Mouse (Mus musculus): ENCODE measurements around the gene Pebp1. TPM values are rescaled to one million over a fixed set of nuclear protein-coding genes. Genes with fewer than 3 reads are reported as not detected.

Pebp1 gene
- polyA plus RNA-seq (2015; fragmentation: Nextera tagmentation; extraction: Ambion mirVana), result 543 and 632 TPM in 2 replicates

DNA sequence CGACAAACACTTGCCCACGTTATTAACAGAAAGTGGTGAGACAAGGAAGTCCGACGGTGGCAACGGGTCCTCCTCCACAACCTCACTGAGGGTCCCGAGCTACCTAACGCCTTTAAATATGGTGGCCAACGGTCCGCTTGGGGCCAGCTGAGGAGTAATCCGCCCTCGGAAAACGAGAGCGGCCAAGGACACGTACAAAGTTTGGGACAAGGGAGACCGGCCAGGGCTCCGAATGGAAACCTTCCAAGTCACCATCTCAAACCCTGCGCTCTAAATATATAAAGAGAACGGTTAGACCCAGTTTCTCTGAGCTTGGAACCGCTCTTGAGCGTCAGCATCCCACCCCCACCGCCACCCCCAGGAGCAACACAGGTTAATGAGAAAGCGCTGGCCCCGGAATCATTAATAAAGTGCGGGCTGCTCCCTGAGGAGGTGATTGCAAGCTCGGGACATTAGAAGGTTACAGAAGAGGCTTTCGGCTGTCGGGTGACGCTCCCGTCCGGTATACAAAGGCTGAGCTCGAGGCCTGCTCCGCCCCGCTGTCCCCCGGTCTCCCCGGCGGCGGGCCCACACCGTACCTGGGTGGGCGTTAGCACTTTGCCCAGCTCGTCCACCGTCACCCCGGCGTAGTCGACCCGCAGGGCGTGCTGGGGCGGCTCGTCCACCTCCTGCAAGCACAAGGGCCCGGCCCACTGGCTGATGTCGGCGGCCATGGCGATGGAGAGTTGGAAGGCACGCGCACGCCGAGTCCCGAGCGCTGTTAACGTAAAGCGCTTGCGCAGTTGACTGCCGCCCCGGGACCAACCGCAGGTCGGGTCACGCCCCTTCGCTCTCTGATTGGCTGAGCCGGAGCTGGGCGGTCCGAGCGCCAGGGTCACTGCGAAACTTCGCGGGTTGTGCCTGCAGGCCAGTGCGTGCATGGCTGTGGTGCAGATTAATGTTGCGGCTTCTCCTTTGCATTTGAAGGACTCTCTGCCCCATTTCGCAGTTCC lies at the start of gene Pebp1:
Gene Pebp1 (minus strand): TSS at position 795 of the 992 bp plus-strand sequence.
- H3K27ac ChIP-seq, result peak within 1 kb of the TSS; percentile 70
- ATAC-seq (replicated peaks; ENCODE audit: insufficient number of reproducible peaks, insufficient read depth, low FRiP score, low read depth), result peak; percentile 97
- peak within 1 kb of the TSS; percentile 75 for H3K4me3 ChIP-seq
- H3K9me3 ChIP-seq (replicated peaks), result no peaks in the 10 kb centered on the region
- H3K36me3 ChIP-seq, result peaks cover 14% of the 10 kb centered on the region
- H3K4me2 ChIP-seq, result peak within 1 kb of the TSS; percentile 75
- peak within 1 kb of the TSS; percentile 82 for H3K9ac ChIP-seq
- no peaks in the 10 kb centered on the region for H3K27me3 ChIP-seq
- under 1% methylated on average over 77 of the region's 77 CpGs for WGBS
- H3K4me1 ChIP-seq (replicated peaks), result peaks cover 30% of the 10 kb centered on the region

DNA sequence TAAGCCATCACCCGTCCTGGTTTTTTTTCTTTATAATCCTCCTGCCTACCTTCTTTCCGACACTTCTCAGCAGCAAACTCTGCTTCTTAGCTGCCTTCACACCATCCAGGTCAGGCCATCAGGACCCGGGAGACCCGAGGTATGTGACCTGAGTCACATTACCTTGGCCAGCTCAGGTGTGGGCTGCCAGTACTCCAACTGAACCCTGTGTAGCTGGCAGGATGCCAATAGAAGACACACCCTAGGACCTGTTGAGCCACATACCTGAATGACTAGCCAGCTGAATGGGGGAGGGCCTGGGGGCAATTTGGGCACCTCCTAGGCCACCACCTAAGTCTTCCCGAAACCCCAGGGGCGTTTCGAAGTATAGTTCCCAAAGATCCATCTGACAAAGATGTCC lies 43.0 kb upstream of the Pebp1 start:
- H3K9ac ChIP-seq, result no peak overlapping the region
- WGBS, result 82% methylated on average over 7 of the region's 7 CpGs
- no peak overlapping the region for H3K27ac ChIP-seq
- no peak overlapping the region for H3K4me3 ChIP-seq
- no peaks in the 10 kb centered on the region for H3K27me3 ChIP-seq
- no peaks in the 10 kb centered on the region for H3K4me1 ChIP-seq (replicated peaks)
- no peak for ATAC-seq (replicated peaks; ENCODE audit: insufficient number of reproducible peaks, insufficient read depth, low FRiP score, low read depth)
- no peaks in the 10 kb centered on the region for H3K9me3 ChIP-seq (replicated peaks)
- peaks cover 7% of the 10 kb centered on the region for H3K36me3 ChIP-seq
- H3K4me2 ChIP-seq, result no peak overlapping the region

- Histone ChIP-seq H3K4me2 (no peak overlapping the region), H3K4me3 (no peak overlapping the region), H3K9ac (no peak overlapping the region), H3K27ac (no peak overlapping the region), H3K36me3 (no peaks in the 10 kb centered on the region; the same call in 1 of the 2 replicates), H3K9me3 (replicated peaks) (no peaks in the 10 kb centered on the region), H3K4me1 (replicated peaks) (no peaks in the 10 kb centered on the region), H3K27me3 (no peaks in the 10 kb centered on the region)
- ATAC-seq (replicated peaks; ENCODE audit: insufficient number of reproducible peaks, insufficient read depth, low FRiP score, low read depth), result no peak
- 51% methylated on average over 6 of the region's 6 CpGs for WGBS
Measured at GRCm38 (mm10) chr5:117326408-117326807, 39.0 kb upstream of the Pebp1 start.

GRCm38 (mm10) chr5:117323751-117324150 lies 36.3 kb upstream of the Pebp1 start:
- WGBS, result 81% methylated on average over 9 of the region's 9 CpGs
- no peak for ATAC-seq (replicated peaks; ENCODE audit: insufficient number of reproducible peaks, insufficient read depth, low FRiP score, low read depth)

DNA sequence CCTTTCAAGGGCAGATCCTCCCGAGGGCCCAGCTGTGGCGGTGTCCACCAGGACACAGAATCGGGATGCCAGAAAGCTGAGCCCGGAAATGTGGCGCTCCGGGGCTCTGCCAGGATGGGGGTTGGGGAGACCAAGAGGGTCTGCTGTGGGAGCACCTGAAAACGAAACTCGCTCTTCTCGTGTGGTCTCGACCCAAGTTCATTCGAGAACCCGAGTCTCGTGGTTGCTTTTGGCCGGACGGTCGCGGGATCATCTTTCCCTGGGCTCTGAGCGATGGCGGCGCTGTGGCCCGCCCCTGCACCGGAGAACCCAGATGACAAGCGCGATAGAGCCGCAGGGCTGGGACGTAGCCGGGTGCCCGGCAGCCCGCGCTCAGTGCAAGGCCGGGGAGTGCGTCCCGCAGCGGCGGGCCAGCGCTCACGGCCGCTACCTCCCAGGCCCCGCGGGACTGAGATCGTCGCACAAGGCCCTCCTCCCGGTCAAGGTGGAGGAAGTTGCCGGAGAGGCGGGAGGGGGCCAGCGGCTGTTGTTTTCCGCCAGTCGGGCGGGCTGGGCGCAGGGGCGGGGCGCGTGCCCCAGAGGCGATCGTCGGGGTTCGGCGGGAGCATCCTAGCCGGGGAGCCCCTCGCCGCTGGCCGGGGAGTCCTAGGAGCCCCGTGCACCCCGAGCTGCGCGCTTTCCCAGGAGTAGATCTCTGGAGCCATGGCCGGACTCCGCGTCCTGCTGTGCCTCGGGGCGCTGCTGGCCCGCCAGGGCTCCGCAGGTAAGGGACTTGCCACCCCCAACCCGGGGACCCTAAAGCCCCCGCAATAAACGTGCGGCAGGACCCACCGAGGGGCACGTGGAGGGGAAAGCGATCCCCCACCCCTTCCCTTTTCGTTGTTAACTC lies 31.6 kb upstream of the Pebp1 start, which contains the start of gene Vsig10:
Gene Vsig10 (plus strand): TSS at position 343 of the 889 bp plus-strand sequence.
- Histone ChIP-seq H3K4me2 (peak within 1 kb of the TSS; percentile 94), H3K27ac (peak within 1 kb of the TSS; percentile 84), H3K27me3 (no peaks in the 10 kb centered on the region), H3K9me3 (replicated peaks) (no peaks in the 10 kb centered on the region), H3K9ac (peak within 1 kb of the TSS; percentile 83), H3K4me3 (peak within 1 kb of the TSS; percentile 92), H3K4me1 (replicated peaks) (peaks cover 21% of the 10 kb centered on the region), H3K36me3 (no peaks in the 10 kb centered on the region)
- under 1% methylated on average over 72 of the region's 81 CpGs for WGBS
- ATAC-seq (replicated peaks; ENCODE audit: insufficient number of reproducible peaks, insufficient read depth, low FRiP score, low read depth), result peak; percentile 83

More at GRCm38 (mm10) chr5:117323751-117324150, 36.3 kb upstream of the Pebp1 start:
- no peaks in the 10 kb centered on the region; the same call in 1 of the 2 replicates for H3K36me3 ChIP-seq
- H3K4me1 ChIP-seq (replicated peaks), result no peaks in the 10 kb centered on the region
- H3K9me3 ChIP-seq (replicated peaks), result no peaks in the 10 kb centered on the region
- H3K4me2 ChIP-seq, result no peak overlapping the region
- no peak overlapping the region for H3K9ac ChIP-seq
- H3K4me3 ChIP-seq, result no peak overlapping the region
- H3K27ac ChIP-seq, result no peak overlapping the region
- no peaks in the 10 kb centered on the region for H3K27me3 ChIP-seq

DNA sequence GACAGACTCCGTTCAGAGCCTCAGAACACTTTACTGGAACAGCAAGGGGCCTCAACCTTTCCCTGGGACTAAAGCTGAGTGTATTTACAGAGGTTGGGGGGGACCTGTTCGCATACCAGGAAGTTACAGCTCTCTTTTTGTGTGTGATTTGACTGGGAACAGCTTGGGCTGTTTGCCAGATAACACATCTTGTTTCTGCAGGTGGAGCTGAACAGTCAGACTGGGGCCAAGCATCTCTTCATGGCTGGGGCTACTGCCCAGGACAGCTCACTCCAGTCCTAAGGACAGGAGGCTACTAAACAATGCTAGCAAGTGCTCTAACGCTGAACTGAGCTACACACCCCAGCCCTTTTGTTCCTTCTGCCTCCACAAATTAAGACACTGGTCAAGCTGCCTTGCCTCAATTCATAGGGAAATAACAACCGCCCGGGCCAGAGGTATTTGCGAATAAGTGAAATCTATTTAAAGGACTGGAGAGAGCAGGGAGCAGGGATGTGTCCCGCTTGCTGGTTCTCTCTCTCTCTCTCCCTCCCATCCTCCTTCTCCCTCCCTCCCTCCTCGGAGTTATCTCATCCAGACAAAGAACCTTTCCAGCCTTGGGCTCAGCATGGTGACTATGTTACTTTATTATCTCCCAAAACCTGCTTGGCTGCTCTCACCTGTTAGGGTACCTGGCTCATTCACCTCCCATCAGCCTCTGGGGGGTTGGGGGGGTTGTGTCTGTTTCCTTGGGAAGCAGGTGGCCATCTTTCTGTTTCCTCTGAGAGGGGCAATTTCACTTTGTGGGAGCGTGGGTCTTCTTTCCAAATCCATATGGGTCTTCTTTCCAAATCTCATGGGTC lies 27.4 kb upstream of the Pebp1 start:
- WGBS, result 29% methylated on average over 9 of the region's 9 CpGs
- no peak overlapping the region for H3K27ac ChIP-seq
- H3K27me3 ChIP-seq, result no peaks in the 10 kb centered on the region
- 0 out of 2 replicates have a peak overlapping the region, but pooled peaks have one; percentile 57 for H3K4me2 ChIP-seq
- H3K36me3 ChIP-seq, result no peaks in the 10 kb centered on the region
- H3K9ac ChIP-seq, result no peak overlapping the region
- no peak overlapping the region for H3K4me3 ChIP-seq
- peaks cover 23% of the 10 kb centered on the region for H3K4me1 ChIP-seq (replicated peaks)
- ATAC-seq (replicated peaks; ENCODE audit: insufficient number of reproducible peaks, insufficient read depth, low FRiP score, low read depth), result no peak
- no peaks in the 10 kb centered on the region for H3K9me3 ChIP-seq (replicated peaks)

DNA sequence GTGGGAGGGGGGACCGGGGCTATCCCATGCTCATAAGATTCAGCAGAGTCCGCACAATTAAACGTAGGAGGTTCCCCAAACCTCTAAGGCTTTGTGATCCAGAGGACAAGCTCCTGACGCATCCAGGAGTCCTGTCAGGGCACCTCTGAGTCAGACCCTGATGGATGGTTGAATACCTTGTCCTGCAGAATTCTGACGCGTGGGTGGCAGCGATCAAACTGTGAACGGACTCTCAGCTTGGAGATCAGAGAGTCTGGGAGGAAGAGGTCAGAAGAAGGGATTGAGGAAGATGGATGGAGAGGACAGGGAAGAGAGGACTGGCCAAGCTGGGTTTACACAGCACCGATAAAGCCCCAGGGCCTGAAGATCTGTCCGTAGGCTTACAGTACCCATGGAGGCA lies 26.5 kb upstream of the Pebp1 start:
- H3K9ac ChIP-seq, result no peak overlapping the region
- H3K4me2 ChIP-seq, result peak overlapping the region; percentile 57
- no peak overlapping the region for H3K27ac ChIP-seq
- H3K4me3 ChIP-seq, result peak overlapping the region; percentile 36
- WGBS, result 36% methylated on average over 10 of the region's 10 CpGs
- peaks cover 23% of the 10 kb centered on the region for H3K4me1 ChIP-seq (replicated peaks)
- H3K27me3 ChIP-seq, result no peaks in the 10 kb centered on the region
- no peaks in the 10 kb centered on the region for H3K36me3 ChIP-seq
- ATAC-seq (replicated peaks; ENCODE audit: insufficient number of reproducible peaks, insufficient read depth, low FRiP score, low read depth), result no peak
- H3K9me3 ChIP-seq (replicated peaks), result no peaks in the 10 kb centered on the region

DNA sequence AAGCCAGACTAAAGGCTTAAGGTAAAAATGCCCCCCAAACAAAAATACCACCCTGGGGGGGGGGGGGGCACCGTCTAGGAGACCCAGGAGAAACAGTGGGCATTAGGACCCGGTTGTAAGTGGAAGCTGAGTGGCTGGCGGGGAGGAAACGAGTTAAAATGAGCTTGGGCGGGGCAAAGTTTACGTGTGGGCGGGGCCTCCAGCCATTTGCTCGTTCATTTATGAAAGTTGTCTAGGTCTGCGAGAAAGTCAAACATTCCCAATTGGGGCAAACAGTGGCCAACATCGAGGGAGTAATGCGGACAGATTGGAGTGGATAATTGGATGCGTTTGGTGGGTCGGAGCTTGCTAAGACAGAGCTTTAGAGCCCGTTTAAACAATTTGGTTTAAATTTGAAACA lies 26.0 kb upstream of the Pebp1 start:
- H3K4me1 ChIP-seq (replicated peaks), result peaks cover 23% of the 10 kb centered on the region
- H3K27me3 ChIP-seq, result no peaks in the 10 kb centered on the region
- H3K4me3 ChIP-seq, result peak overlapping the region; percentile 36
- no peaks in the 10 kb centered on the region for H3K36me3 ChIP-seq
- H3K27ac ChIP-seq, result no peak overlapping the region
- H3K9ac ChIP-seq, result no peak overlapping the region
- ATAC-seq (replicated peaks; ENCODE audit: insufficient number of reproducible peaks, insufficient read depth, low FRiP score, low read depth), result no peak
- H3K9me3 ChIP-seq (replicated peaks), result no peaks in the 10 kb centered on the region
- H3K4me2 ChIP-seq, result peak overlapping the region; percentile 57
- whole genome bisulfite sequencing, result 17% methylated on average over 14 of the region's 14 CpGs

DNA sequence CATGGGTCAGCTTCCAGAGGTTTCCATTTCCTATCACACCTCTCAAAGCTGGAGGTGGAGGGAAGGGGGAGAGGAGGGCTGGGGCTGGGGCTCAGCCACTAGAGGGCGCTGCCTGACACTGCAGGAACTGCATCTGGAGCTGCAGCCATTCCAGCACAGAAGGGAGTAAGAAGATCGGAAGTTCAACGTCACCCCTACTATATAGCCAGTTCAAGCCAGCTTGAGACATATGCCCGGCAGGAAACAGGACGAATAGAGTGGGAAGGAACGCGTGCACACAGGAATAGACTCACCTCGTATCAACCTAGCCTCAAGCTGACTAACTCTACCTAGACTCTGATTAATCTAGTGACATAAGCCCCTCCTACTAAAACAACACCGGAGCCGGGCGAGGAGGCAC lies 20.3 kb upstream of the Pebp1 start:
- no peak overlapping the region for H3K4me2 ChIP-seq
- ATAC-seq (replicated peaks; ENCODE audit: insufficient number of reproducible peaks, insufficient read depth, low FRiP score, low read depth), result 0 out of 2 replicates have a peak, but pooled peaks have one; percentile 53
- H3K36me3 ChIP-seq, result no peaks in the 10 kb centered on the region
- H3K27ac ChIP-seq, result no peak overlapping the region
- no peaks in the 10 kb centered on the region for H3K9me3 ChIP-seq (replicated peaks)
- WGBS, result 29% methylated on average over 11 of the region's 11 CpGs
- H3K27me3 ChIP-seq, result no peaks in the 10 kb centered on the region
- H3K4me1 ChIP-seq (replicated peaks), result peaks cover 15% of the 10 kb centered on the region
- no peak overlapping the region for H3K4me3 ChIP-seq
- H3K9ac ChIP-seq, result no peak overlapping the region

GRCm38 (mm10) chr5:117306826-117307225 lies 19.4 kb upstream of the Pebp1 start:
- no peak for ATAC-seq (replicated peaks; ENCODE audit: insufficient number of reproducible peaks, insufficient read depth, low FRiP score, low read depth)
- Histone ChIP-seq H3K27me3 (no peaks in the 10 kb centered on the region), H3K4me1 (replicated peaks) (peaks cover 16% of the 10 kb centered on the region), H3K4me3 (no peak overlapping the region), H3K4me2 (no peak overlapping the region), H3K9ac (no peak overlapping the region), H3K9me3 (replicated peaks) (no peaks in the 10 kb centered on the region), H3K27ac (no peak overlapping the region), H3K36me3 (no peaks in the 10 kb centered on the region)
- 96% methylated on average over 2 of the region's 2 CpGs for WGBS

All from heart, embryonic 15.5 days (tissue).